Mouse (Mus musculus) midbrain, embryonic 12.5 days (tissue): ENCODE measurements around the gene Eif4a1. TPM values are rescaled to one million over a fixed set of nuclear protein-coding genes. Genes with fewer than 3 reads are reported as not detected.

ENCODE experiments used
- ATAC-seq: fragments of 200-750 bp; cut with Nextera tagmentation; 2 replicates; pipeline ENCODE4 v1.8.0; 2017; ENCODE audit warnings: low read depth, moderate TSS enrichment, moderate library complexity; ENCODE audit not compliant: low FRiP score
- H3K27ac ChIP-seq: fragments of 300-500 bp; sonication (generic); replicated peaks from 2 replicates; pipeline ENCODE4 v1.5.1; 2016; ENCODE audit warnings: mild to moderate bottlenecking
- H3K27me3 ChIP-seq: fragments of 300-500 bp; sonication (generic); 2 replicates; pipeline ENCODE4 v1.6.1; 2016; ENCODE audit warnings: mild to moderate bottlenecking
- H3K36me3 ChIP-seq: fragments of 300-500 bp; sonication (generic); 2 replicates; pipeline ENCODE4 v1.6.1; 2016
- H3K4me1 ChIP-seq: fragments of 300-500 bp; sonication (generic); 2 replicates; pipeline ENCODE4 v1.6.1; 2016
- H3K4me2 ChIP-seq: fragments of 300-500 bp; sonication (generic); replicated peaks from 2 replicates; pipeline ENCODE4 v1.6.1; 2016; ENCODE audit warnings: mild to moderate bottlenecking, moderate library complexity
- H3K4me3 ChIP-seq: fragments of 300-500 bp; sonication (generic); 2 replicates; pipeline ENCODE4 v1.5.1; 2016; ENCODE audit warnings: mild to moderate bottlenecking
- H3K9ac ChIP-seq: fragments of 300-500 bp; sonication (generic); replicated peaks from 2 replicates; pipeline ENCODE4 v1.6.1; 2016; ENCODE audit warnings: mild to moderate bottlenecking, moderate library complexity
- H3K9me3 ChIP-seq: fragments of 300-500 bp; sonication (generic); 2 replicates; pipeline ENCODE4 v1.6.1; 2016; ENCODE audit warnings: mild to moderate bottlenecking
- WGBS: fragments of 180-500 bp; shearing (Covaris S2); methylation state at CpG from one replicate; pipeline ENCODE4 v1.1.7; 2016; 5-methylcytosine and 5-hydroxymethylcytosine counted together
- polyA plus RNA-seq: library from polyadenylated mRNA; unstranded; fragments of >200 nt; fragmentation: Nextera tagmentation; extraction: Ambion mirVana; gene quantifications from 2 replicates; pipeline ENCODE4 v1.2.1, GENCODE M21; 2016

The Eif4a1 gene
- polyA plus RNA-seq, 1 experiment from 2014 or later: 698 TPM

DNA sequence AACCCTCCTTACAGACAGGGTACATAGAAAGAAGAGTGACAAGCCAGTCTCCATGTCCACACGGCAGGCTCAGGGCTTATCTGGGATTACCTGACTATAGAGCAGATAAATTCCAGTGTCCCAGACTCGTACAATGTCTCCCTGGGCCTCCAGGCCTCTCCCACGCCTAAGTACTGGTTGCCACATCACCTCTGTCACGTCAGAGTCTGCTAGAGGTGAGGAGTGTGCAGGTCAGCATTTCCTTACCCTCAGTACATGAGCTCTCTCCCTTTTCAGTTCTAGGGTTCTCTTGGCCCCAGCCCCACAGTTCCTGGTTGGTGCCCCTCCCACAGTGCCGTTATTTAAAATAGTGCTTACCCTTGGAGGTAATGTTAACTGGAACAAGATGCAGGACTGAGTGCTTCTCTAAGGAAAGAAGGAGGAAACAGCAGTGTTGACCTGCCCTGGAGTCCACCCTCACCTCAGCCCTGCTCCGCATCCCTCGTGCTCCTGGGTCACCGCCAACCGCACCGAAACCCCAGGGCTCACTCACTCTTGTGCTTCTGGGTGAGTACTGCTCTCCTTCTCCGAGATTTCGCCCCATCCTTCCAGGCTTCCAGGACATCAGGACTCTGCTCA lies 12.0 kb upstream of the Eif4a1 start:
- Histone ChIP-seq H3K27me3 (peaks cover 19% of the 10 kb centered on the region; the same call in 1 of the 2 replicates), H3K9me3 (no peaks in the 10 kb centered on the region), H3K36me3 (peaks cover 9% of the 10 kb centered on the region), H3K4me2 (no peak overlapping the region), H3K9ac (no peak overlapping the region), H3K4me3 (no peak overlapping the region), H3K4me1 (peaks cover 31% of the 10 kb centered on the region), H3K27ac (no peak overlapping the region)
- 81% methylated on average over 12 of the region's 12 CpGs for WGBS
- no peak for ATAC-seq

DNA sequence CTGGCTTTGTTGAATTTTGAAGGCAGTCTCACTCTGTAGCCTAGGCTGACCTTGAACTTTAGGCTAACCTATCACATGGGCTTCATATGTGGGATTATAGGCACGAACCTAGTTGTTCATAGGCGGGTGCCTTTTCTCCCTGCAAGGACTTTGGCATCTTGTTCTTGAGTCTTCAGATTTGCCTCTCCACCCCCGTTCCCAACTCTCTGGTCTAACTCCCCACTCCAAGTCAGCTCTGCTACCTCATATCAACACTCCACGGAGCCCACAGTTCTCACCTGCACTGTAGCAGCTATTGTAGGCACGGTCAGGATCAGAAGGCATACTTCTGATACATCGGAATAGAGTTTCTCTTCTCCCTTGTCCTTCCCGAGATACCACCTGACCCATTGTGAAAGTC lies 11.4 kb upstream of the Eif4a1 start:
- peaks cover 32% of the 10 kb centered on the region for H3K4me1 ChIP-seq
- WGBS: 72% methylated on average over 7 of the region's 7 CpGs
- H3K9me3 ChIP-seq: no peaks in the 10 kb centered on the region
- H3K4me2 ChIP-seq: no peak overlapping the region
- peaks cover 19% of the 10 kb centered on the region; the same call in 1 of the 2 replicates for H3K27me3 ChIP-seq
- no peak for ATAC-seq
- peaks cover 15% of the 10 kb centered on the region for H3K36me3 ChIP-seq
- no peak overlapping the region; the same call in 1 of the 2 replicates for H3K9ac ChIP-seq
- H3K4me3 ChIP-seq: no peak overlapping the region
- no peak overlapping the region for H3K27ac ChIP-seq

DNA sequence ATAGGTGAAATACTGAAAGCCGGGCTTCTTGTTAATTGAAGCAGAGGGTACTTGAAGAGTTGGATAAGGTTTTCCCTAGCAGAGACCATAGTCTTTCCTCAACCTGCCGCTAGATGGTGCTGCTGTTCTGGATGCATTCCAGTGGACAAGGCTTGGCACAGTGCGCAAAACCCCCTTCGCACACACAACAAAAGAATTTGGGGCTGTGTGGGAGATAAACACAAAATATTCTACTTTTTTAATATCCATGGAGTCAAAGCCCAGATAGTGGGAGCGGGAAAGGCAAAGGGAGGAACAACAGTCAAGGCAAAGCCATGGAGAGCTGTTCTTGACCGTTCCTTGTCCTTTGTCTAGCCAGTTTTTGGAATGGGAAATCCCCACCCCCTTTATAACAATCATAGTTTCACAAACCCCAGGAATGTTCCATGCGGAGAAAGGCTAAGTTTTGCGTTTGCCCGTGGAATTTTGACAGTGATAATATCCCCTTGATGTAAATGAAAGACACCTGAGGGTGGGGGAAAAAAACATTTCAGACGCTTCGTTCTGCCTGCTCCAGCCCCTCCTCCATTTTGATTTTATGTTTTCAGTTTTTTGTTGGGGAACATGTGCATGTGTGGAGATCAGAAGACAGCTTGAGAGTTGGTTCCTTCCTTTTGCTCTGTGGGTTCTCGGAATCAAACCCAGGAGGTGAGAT lies 10.8 kb upstream of the Eif4a1 start:
- 23% methylated on average over 12 of the region's 12 CpGs for WGBS
- H3K4me1 ChIP-seq: peaks cover 32% of the 10 kb centered on the region
- peaks cover 21% of the 10 kb centered on the region for H3K36me3 ChIP-seq
- peak overlapping the region; percentile 88; the same call in 1 of the 2 replicates for H3K27ac ChIP-seq
- H3K9me3 ChIP-seq: no peaks in the 10 kb centered on the region
- H3K4me2 ChIP-seq: peak overlapping the region; percentile 93
- H3K4me3 ChIP-seq: peak overlapping the region; percentile 81; the same call in 1 of the 2 replicates
- no peak overlapping the region; the same call in 1 of the 2 replicates for H3K9ac ChIP-seq
- ATAC-seq: no peak
- H3K27me3 ChIP-seq: peaks cover 19% of the 10 kb centered on the region; the same call in 1 of the 2 replicates

DNA sequence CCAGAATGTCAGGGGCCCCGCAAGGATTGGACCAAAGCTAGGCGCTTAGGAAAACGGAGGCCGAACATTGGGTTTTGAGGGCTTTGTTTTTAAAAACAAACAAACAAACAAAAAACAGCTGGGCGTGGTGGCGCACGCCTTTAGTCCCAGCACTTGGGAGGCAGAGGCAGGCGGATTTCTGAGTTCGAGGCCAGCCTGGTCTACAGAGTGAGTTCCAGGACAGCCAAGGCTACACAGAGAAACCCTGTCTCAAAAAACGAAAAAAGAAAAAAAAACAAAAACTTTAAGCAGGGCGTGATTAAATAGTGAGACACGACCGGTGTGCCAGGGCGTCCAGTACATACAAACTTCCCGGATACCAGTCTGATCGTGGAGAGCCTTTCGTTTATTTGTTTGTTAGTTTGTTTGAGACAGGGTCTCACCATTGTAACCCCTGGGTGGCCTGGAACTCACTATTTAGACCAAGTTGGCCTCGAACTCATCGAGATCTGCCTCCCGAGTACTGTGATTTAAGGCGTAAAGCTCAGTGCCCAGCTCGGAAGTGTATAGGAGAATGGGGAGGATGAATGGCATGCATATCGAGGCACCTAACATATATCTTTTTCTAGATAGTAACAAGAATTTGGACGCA lies 10.1 kb upstream of the Eif4a1 start:
- 28% methylated on average over 24 of the region's 24 CpGs for WGBS
- ATAC-seq: peak; percentile 18; the same call in 1 of the 2 replicates
- Histone ChIP-seq H3K9ac (peak overlapping the region; percentile 76), H3K27me3 (peaks cover 19% of the 10 kb centered on the region; the same call in 1 of the 2 replicates), H3K27ac (peak overlapping the region; percentile 88), H3K4me2 (peak overlapping the region; percentile 93), H3K36me3 (peaks cover 27% of the 10 kb centered on the region), H3K9me3 (no peaks in the 10 kb centered on the region), H3K4me3 (peak overlapping the region; percentile 81), H3K4me1 (peaks cover 32% of the 10 kb centered on the region)

DNA sequence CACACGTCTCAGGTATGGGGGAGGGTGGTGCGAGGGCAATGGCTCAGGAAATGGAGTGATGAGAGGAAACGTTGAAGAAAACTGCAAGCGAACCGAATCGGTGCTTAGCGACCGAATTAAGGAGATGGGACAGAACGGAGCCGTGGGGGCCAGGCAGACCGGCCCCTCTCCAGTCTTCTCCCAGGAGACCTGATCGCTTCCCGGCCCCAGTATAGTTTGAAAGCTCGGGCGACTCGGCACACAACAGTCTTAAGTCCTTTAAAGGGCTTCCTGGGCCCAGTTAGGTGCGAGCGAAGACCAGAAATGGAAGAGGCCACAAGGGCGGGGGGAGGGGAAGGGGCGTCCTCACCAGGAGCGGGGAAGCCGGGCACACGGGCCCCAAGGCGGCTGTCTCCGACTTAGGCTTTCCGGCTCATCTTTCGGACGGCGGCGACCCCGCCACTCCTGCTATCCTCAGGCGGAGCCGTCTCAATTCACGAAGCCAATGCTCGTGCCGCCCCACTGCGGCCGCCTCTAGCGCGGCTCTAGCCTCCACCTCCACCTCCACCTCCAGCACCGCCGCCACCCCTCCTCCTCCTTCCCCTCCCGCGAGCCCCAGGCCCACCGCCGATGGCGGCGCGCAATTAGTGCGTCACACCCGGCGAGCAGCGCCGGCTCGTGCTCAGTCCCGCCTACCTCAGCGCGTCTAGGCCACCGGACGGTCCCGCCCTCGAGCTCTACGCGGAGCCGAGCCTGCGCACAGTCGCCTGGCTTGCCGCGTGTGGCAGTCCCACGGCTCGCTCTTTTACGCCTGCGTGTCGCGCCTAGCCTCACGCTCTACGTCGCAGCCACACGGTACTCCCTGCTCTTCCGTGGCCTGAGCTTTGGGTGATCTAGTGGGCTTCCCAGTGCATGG lies 9.3 kb upstream of the Eif4a1 start, which contains the start of gene Senp3:
Gene Senp3 (minus strand): TSS at position 771 of the 895 bp plus-strand sequence.
- H3K4me2 ChIP-seq: peak within 1 kb of the TSS; percentile 93
- peak within 1 kb of the TSS; percentile 88 for H3K27ac ChIP-seq
- H3K4me1 ChIP-seq: peaks cover 32% of the 10 kb centered on the region
- ATAC-seq: peak; percentile 96
- under 1% methylated on average over 78 of the region's 80 CpGs for WGBS
- H3K9me3 ChIP-seq: no peaks in the 10 kb centered on the region
- H3K9ac ChIP-seq: peak within 1 kb of the TSS; percentile 76
- H3K4me3 ChIP-seq: peak within 1 kb of the TSS; percentile 81
- H3K27me3 ChIP-seq: peaks cover 11% of the 10 kb centered on the region; the same call in 1 of the 2 replicates
- peaks cover 35% of the 10 kb centered on the region for H3K36me3 ChIP-seq

DNA sequence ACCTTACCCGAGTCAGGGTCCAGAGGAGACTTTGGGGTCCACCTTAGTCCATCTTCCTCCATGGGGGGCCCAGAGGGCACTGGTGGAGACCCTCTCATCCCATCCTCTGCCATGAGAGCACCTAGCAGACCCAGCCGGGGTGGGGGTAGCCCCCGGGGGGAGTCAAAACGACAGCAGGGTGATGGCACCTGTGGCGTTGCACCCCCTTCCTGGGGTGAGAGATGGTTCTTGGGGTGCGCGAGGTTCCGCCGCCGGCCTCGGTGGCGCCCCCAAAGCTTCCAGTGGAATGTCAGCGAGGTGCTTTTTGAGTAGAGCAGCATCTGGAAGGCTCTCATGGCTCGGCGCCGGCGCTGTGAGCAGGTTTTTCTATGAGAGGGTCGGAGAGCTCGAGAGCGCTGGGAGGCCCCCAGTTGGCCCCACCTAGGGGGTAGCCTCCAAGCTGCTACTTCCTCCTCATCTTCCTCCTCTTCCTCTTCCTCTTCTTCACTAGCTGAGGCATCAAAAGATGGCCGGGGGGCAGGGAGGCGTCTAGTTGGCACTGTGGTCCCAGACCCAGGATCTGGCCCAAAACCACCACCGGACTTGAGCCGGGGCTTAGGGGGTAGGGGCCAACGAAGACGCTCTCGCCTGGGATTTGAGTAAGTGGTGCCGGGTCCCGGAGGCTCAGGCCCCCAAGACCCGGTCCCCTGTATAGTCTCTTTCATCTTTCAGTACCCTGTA lies 8.1 kb upstream of the Eif4a1 start:
- Histone ChIP-seq H3K4me2 (peak overlapping the region; percentile 93), H3K36me3 (peaks cover 47% of the 10 kb centered on the region), H3K4me1 (peaks cover 30% of the 10 kb centered on the region), H3K9me3 (no peaks in the 10 kb centered on the region), H3K4me3 (peak overlapping the region; percentile 81), H3K27ac (no peak overlapping the region), H3K9ac (peak overlapping the region; percentile 76; the same call in 1 of the 2 replicates), H3K27me3 (peaks cover 11% of the 10 kb centered on the region; the same call in 1 of the 2 replicates)
- no peak for ATAC-seq
- WGBS: 90% methylated on average over 30 of the region's 30 CpGs

DNA sequence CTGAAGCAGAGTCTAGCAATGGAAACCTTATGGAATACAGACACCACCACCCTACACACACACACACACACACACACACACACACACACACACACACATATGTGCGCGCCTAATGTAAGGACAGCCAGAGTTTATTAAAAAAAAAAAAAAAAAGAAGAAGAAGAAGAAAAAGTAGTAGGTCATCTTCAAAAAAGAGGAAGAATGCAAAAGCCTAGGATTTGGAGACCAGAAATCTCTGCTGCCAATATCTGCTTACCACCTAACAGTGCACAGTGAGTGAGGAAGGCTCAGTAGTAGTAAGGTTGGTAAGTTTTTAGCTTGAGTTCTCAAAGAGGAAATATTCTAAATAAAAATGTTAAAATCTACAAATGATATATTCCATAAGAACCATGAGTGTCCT lies 6.9 kb upstream of the Eif4a1 start:
- H3K4me3 ChIP-seq: no peak overlapping the region
- peaks cover 30% of the 10 kb centered on the region for H3K4me1 ChIP-seq
- no peak overlapping the region for H3K27ac ChIP-seq
- no peak for ATAC-seq
- peaks cover 58% of the 10 kb centered on the region for H3K36me3 ChIP-seq
- no peak overlapping the region for H3K9ac ChIP-seq
- 100% methylated on average over 2 of the region's 2 CpGs for WGBS
- H3K4me2 ChIP-seq: no peak overlapping the region
- peaks cover under 1% of the 10 kb centered on the region; the same call in 1 of the 2 replicates for H3K27me3 ChIP-seq
- H3K9me3 ChIP-seq: no peaks in the 10 kb centered on the region

DNA sequence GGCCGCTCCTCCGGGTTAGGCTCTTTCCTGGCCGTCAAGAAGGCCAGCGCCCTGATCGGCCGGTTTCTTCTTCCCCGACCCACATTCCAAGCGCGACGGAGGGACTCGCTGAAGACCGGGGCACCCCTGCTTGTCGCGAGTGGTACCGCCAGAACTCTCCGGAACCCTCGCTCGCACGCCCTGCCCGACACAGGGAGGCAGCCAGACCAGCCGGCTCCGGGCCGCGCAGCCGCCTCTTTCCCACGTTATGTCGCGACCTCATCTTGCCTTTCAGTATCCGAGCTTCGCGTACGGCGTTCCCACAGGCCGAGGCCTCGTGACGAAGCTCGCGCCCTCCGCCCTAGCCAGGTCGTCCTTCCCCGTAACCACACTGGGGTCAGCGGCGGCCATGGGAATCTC lies 498 bp downstream of the Eif4a1 start:
- under 1% methylated on average over 40 of the region's 43 CpGs for WGBS
- H3K27ac ChIP-seq: peak overlapping the region; percentile 97
- H3K9me3 ChIP-seq: no peaks in the 10 kb centered on the region
- H3K9ac ChIP-seq: peak overlapping the region; percentile 100
- no peaks in the 10 kb centered on the region for H3K27me3 ChIP-seq
- H3K4me1 ChIP-seq: peaks cover 28% of the 10 kb centered on the region
- peaks cover 77% of the 10 kb centered on the region for H3K36me3 ChIP-seq
- peak; percentile 11 for ATAC-seq
- peak overlapping the region; percentile 83 for H3K4me2 ChIP-seq
- peak overlapping the region; percentile 100 for H3K4me3 ChIP-seq

DNA sequence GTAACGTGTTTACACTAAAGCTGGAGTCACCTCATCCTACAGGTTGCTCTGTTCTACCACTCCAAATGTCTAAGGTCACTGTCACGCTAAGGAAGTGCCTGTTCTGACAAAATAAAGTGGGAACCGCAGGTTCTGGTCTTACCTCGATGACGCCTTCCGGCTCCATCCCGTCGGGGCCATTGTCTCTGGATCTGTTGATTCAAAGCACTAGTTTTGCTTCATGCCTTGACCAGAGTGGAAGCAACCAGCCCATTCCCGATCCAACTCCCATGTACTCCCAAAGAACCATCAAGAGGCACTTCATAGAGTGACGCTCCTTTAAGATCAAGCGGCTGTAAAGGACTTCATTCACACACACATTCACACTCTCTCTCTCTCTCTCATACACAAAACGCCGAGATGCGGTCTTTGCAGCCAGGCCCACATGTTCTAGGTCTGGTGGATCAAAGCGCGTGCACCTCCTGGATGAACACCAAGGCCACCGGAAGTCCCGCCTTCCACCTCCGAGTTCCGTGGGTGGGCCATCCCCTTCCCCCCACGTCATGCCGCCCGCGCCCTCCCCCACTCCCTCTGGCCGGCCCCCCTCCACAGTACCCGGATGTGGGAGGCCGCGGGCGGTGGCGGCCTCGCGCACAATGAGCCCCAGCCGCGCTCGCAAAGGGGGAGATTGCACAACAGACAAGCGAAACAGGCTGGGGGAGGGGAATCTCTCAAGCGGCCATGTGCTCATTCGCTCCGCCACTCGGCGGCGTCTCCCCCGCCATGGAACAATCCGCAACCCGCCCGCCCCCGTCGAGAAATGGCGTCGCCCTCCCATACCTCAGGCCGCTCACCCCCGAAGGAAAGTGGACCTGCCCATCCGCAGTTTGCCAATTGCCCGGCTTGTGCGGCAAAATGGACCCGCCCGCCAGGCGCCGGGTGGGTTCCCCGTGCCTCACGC lies 1.2 kb downstream of the Eif4a1 start:
- H3K9me3 ChIP-seq: no peaks in the 10 kb centered on the region
- H3K27me3 ChIP-seq: no peaks in the 10 kb centered on the region
- peak overlapping the region; percentile 100 for H3K9ac ChIP-seq
- H3K4me1 ChIP-seq: peaks cover 28% of the 10 kb centered on the region
- ATAC-seq: peak; percentile 63
- H3K36me3 ChIP-seq: peaks cover 78% of the 10 kb centered on the region
- H3K4me3 ChIP-seq: peak overlapping the region; percentile 100
- H3K27ac ChIP-seq: peak overlapping the region; percentile 97
- H3K4me2 ChIP-seq: peak overlapping the region; percentile 83
- 1% methylated on average over 60 of the region's 61 CpGs for WGBS

DNA sequence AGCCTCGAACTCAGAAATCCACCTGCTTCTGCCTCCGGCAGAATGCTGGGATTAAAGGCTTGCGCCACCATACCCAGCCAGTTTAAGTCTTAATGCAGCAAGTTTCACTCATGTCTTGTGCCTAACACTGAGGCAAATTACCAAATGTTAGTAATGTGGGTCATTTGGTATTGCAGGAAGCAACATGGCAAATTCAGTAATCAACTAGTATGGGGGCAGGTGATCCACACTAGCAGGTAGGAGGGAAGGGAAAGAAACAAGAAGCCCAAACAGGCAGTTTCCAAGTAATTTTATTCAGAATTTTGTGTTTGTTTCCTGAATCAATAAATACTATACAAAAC lies 5.6 kb downstream of the Eif4a1 start:
- no peak for ATAC-seq
- Histone ChIP-seq H3K4me2 (no peak overlapping the region), H3K9me3 (no peaks in the 10 kb centered on the region), H3K4me1 (peaks cover 24% of the 10 kb centered on the region), H3K36me3 (peaks cover 71% of the 10 kb centered on the region), H3K9ac (no peak overlapping the region), H3K27ac (no peak overlapping the region), H3K4me3 (no peak overlapping the region), H3K27me3 (no peaks in the 10 kb centered on the region)
- 87% methylated on average over 3 of the region's 3 CpGs for WGBS
